Mouse (Mus musculus) C2C12 (cell line): ENCODE measurements around the gene Nfyb. TPM values are rescaled to one million over a fixed set of nuclear protein-coding genes. Genes with fewer than 3 reads are reported as not detected.

Source experiments
- H3K27me3 ChIP-seq: one replicate; pipeline ENCODE4 v1.6.1; 2011; ENCODE audit not compliant: control insufficient read depth, insufficient read depth, insufficient read length
- H3K36me3 ChIP-seq: one replicate; pipeline ENCODE4 v1.6.1; 2011; ENCODE audit not compliant: control insufficient read depth, insufficient read depth
- H3K4me3 ChIP-seq: one replicate; pipeline ENCODE4 v1.5.1; 2011; ENCODE audit warnings: mild to moderate bottlenecking, control low read depth; ENCODE audit not compliant: poor library complexity, insufficient read depth, severe bottlenecking
- H3K79me2 ChIP-seq: one replicate; pipeline ENCODE4 v1.6.1; 2011; ENCODE audit not compliant: control insufficient read depth, insufficient read depth
- H3K79me3 ChIP-seq: one replicate; pipeline ENCODE4 v1.6.1; 2011; ENCODE audit warnings: low read depth, control low read depth
- H3ac ChIP-seq: one replicate; pipeline ENCODE3; 2011; ENCODE audit warnings: low read depth; ENCODE audit not compliant: control insufficient read depth, insufficient read length
- CEBPB ChIP-seq: IDR thresholded peaks from one replicate; pipeline ENCODE4 v1.6.1; 2011; ENCODE audit warnings: low read depth, mild to moderate bottlenecking, control low read depth, moderate library complexity
- CTCF ChIP-seq: IDR thresholded peaks from one replicate; pipeline ENCODE4 v1.5.1; 2011; ENCODE audit not compliant: control insufficient read depth, insufficient read depth, insufficient read length
- FOSL1 ChIP-seq: IDR thresholded peaks from one replicate; pipeline ENCODE4 v1.8.0; 2011; ENCODE audit warnings: mild to moderate bottlenecking, low read length; ENCODE audit not compliant: poor library complexity, insufficient read depth, severe bottlenecking
- MAX ChIP-seq: IDR thresholded peaks from one replicate; pipeline ENCODE4 v1.6.1; 2011; ENCODE audit warnings: mild to moderate bottlenecking, control low read depth
- MYOD1 ChIP-seq: IDR thresholded peaks from one replicate; pipeline ENCODE4 v1.6.1; 2011; ENCODE audit warnings: low read depth; ENCODE audit not compliant: control insufficient read depth, insufficient read length
- MYOG ChIP-seq: IDR thresholded peaks from one replicate; pipeline ENCODE4 v1.6.1; 2011; ENCODE audit not compliant: control insufficient read depth, insufficient read length; ENCODE audit errors: extremely low read depth
- USF1 ChIP-seq: IDR thresholded peaks from one replicate; pipeline ENCODE4 v1.6.1; 2011; ENCODE audit warnings: low read depth, mild to moderate bottlenecking, control low read depth, moderate library complexity
- polyA plus RNA-seq: library from polyadenylated mRNA; unstranded; fragments of >200 nt; fragmentation: generic; extraction: Trizol; gene quantifications from one replicate; pipeline ENCODE4 v1.2.1, GENCODE M21; 2012; ENCODE audit warnings: missing spikeins

Gene Nfyb
- polyA plus RNA-seq, 1 experiment = 11.9 TPM

DNA sequence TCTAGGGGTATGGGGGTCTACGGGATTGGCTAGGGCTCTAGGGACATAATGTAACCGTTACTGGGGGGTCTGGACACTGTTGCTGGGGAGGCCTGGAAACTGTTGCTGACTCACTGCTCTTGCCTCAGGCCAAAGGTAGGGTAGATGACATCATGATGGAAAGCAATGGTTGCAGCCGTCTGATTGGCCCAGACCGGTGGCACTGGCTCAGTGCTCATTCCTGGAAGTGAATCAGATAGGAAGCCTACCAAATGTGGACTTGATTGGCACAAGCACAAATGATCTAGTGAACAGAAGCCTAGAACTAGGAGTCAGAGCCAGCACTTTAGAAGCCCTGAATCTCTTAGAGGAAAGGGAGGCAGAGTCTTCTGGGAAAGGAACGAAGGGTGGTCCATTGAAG lies 26.6 kb upstream of the Nfyb start:
- Histone ChIP-seq H3K27me3 (no peaks in the 10 kb centered on the region), H3ac (no peak overlapping the region), H3K4me3 (no peak overlapping the region), H3K79me2 (no peaks in the 10 kb centered on the region), H3K79me3 (no peaks in the 10 kb centered on the region), H3K36me3 (no peaks in the 10 kb centered on the region)
- TF ChIP-seq USF1 = no peak
- no peak for TF ChIP-seq MYOD1
- TF ChIP-seq MYOG = no peak
- TF ChIP-seq CTCF = no peak
- peak; percentile 29 for TF ChIP-seq CEBPB
- no peak for TF ChIP-seq MAX
- TF ChIP-seq FOSL1 = no peak

DNA sequence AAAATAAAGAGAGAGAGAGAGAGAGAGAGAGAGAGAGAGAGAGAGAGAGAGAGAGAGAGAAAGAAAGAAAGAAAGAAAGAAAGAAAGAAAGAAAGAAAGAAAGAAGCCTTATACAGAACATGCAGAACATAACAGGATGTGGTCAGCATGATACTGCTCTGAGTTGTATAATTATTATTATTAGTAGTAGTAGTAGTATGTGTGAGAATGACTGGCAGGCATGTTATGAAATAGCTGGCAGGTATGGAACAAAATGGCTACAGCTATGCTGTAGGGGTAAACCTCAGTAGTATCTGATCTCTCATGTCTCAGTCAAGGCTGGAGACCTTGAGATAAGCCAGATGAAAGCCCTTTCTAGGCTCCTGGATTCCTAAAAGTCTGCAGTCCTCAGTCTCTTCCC lies 25.2 kb upstream of the Nfyb start:
- no peak for TF ChIP-seq CEBPB
- no peak for TF ChIP-seq CTCF
- TF ChIP-seq MYOG = no peak
- no peak for TF ChIP-seq USF1
- no peak for TF ChIP-seq MYOD1
- no peak for TF ChIP-seq FOSL1
- no peak for TF ChIP-seq MAX
- no peaks in the 10 kb centered on the region for H3K79me2 ChIP-seq
- no peak overlapping the region for H3ac ChIP-seq
- H3K79me3 ChIP-seq = no peaks in the 10 kb centered on the region
- no peak overlapping the region for H3K4me3 ChIP-seq
- no peaks in the 10 kb centered on the region for H3K36me3 ChIP-seq
- H3K27me3 ChIP-seq = no peaks in the 10 kb centered on the region

DNA sequence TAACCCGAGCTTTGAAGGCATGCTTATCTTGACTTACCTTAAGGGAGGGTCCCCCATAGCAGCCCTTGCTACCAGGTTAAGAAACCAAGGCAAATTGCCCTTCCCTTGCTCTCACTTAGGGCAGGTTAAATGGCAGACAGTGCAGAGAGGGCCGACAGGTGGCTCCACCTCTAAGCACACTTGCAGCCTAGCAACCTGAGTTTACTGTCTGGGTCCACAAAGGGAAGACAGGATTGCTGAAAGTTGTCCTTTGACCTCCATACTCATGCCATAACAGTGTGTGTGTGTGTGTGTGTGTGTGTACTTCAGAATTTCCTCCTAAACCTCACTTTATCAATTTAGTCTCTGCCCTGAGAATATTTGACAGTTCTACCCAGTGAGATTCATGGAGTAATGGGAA lies 18.5 kb upstream of the Nfyb start:
- H3K36me3 ChIP-seq = no peaks in the 10 kb centered on the region
- no peaks in the 10 kb centered on the region for H3K27me3 ChIP-seq
- no peak overlapping the region for H3ac ChIP-seq
- TF ChIP-seq MYOD1 = no peak
- no peak for TF ChIP-seq CEBPB
- TF ChIP-seq MAX = no peak
- TF ChIP-seq CTCF = no peak
- TF ChIP-seq MYOG = no peak
- no peak for TF ChIP-seq USF1
- no peak for TF ChIP-seq FOSL1
- H3K79me3 ChIP-seq = no peaks in the 10 kb centered on the region
- H3K79me2 ChIP-seq = no peaks in the 10 kb centered on the region
- no peak overlapping the region for H3K4me3 ChIP-seq

DNA sequence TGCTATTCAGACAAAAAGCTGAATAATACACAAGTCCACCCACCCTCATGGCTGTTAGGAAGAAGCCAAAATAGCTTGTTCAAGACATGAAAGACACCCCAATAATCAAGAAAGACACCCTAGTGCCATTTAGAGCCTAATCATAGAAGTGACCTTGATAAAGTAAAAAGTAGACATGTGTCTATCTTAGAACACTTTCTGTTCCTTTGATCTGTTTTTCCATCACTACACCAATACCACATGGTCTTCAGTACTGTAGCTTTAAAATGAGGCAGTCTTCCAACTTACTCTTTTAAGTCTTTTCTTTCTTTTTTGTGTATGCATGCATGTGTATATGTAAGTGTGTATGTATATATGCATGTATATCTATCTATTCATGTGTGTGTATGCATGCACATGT lies 16.9 kb upstream of the Nfyb start:
- H3K79me3 ChIP-seq = no peaks in the 10 kb centered on the region
- H3K79me2 ChIP-seq = no peaks in the 10 kb centered on the region
- H3K4me3 ChIP-seq = no peak overlapping the region
- H3ac ChIP-seq = no peak overlapping the region
- no peak for TF ChIP-seq MAX
- TF ChIP-seq CTCF = no peak
- TF ChIP-seq USF1 = no peak
- no peak for TF ChIP-seq CEBPB
- no peak for TF ChIP-seq FOSL1
- no peak for TF ChIP-seq MYOG
- no peak for TF ChIP-seq MYOD1
- no peaks in the 10 kb centered on the region for H3K36me3 ChIP-seq
- no peaks in the 10 kb centered on the region for H3K27me3 ChIP-seq

DNA sequence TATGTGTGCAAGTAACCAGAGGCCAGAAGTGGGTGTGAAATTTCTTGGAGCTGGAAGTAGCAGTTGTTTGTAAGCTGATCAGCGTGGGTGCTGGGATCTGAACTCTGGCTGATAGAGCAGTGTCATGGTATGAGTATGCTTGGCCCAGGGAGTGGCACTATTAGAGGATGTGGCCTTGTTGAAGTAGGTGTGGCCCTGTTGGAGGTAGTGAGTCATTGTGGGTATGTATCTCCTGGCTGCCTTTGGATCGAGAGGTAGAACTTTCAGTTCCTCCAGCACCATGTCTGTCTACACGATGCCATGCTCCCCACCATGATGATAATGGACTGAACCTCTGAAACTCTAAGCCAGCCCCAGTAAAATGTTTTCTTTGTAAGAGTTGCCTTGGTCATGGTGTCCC lies 16.4 kb upstream of the Nfyb start:
- Histone ChIP-seq H3ac (no peak overlapping the region), H3K36me3 (no peaks in the 10 kb centered on the region), H3K27me3 (no peaks in the 10 kb centered on the region), H3K79me3 (no peaks in the 10 kb centered on the region), H3K79me2 (no peaks in the 10 kb centered on the region), H3K4me3 (no peak overlapping the region)
- TF ChIP-seq MYOD1 (no peak), USF1 (no peak), CEBPB (no peak), CTCF (no peak), MAX (peak; percentile 71)

DNA sequence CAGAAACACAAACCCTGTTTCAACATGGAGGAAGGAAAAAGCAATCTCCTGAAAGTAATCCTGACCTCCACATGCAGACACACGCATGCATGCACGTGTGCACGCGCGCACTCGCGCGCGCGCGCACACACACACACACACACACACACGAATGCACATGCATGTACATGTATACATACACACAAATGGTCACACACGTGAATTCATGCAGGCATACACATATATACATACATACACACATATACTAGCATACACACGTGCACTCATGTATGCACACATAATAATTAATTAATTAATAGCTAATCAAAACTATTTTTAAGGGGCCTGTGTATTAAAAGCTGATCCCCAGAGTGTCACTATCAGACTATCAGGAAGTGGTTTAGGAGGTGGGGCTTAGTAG lies 15.9 kb upstream of the Nfyb start:
- TF ChIP-seq CTCF = no peak
- TF ChIP-seq USF1 = no peak
- TF ChIP-seq CEBPB = no peak
- no peak for TF ChIP-seq MYOG
- no peak for TF ChIP-seq MYOD1
- TF ChIP-seq MAX = no peak
- no peak for TF ChIP-seq FOSL1
- no peaks in the 10 kb centered on the region for H3K27me3 ChIP-seq

More for the DNA sequence above, 15.9 kb upstream of the Nfyb start:
- Histone ChIP-seq H3K79me3 (no peaks in the 10 kb centered on the region), H3ac (no peak overlapping the region), H3K79me2 (no peaks in the 10 kb centered on the region), H3K36me3 (no peaks in the 10 kb centered on the region), H3K4me3 (no peak overlapping the region)
